ENCODE assay signal across 10 mouse cellular contexts in genomic region chr13:97559611-97560385, GRCm38 (mm10).
DNase-seq lines count a peak whose midpoint lies in the region; ATAC-seq lines count a peak whose summit lies in the region.
"Had no signal": no experiment of that assay in that cellular context is flagged by ENCODE, and none has a peak within 500 bp of the region (broad histone marks: within the 10 kb centered on the region; RNA-seq: fewer than 3 reads in every experiment).

No protein-coding gene starts in this region.

- H3K9ac ChIP-seq in hindbrain, embryonic 16.5 days (ENCODE audit: low read depth, low read length) = no peak overlapping the region

- H3K36me3 ChIP-seq in hindbrain, embryonic 16.5 days (ENCODE audit: control insufficient read depth, insufficient read depth, low read length) = no peaks in the 10 kb centered on the region

- no peaks in the 10 kb centered on the region for H3K4me1 ChIP-seq in hindbrain, embryonic 16.5 days (ENCODE audit: control insufficient read depth, insufficient read depth, low read depth, low read length)

- no peaks in the 10 kb centered on the region for H3K27me3 ChIP-seq in hindbrain, embryonic 16.5 days (replicated peaks; ENCODE audit: control insufficient read depth, insufficient read depth, low read length)

- DNase-seq in lung, postnatal 36 days = peak; percentile 39
- DNase-seq in lung, postnatal 14 days = no peak
- peak; percentile 72 for DNase-seq in left cerebral cortex, adult 11 months (ENCODE audit: low spot score)
- DNase-seq in right cerebral cortex, postnatal 25 days = peak; percentile 83
- DNase-seq in kidney, postnatal 4 days = no peak
- no peak for DNase-seq in natural killer cell, adult 2 months (ENCODE audit: low spot score in 2 of 2)
- DNase-seq: kidney, adult 9 months; lung, adult 2 months had no signal

- H3K4me2 ChIP-seq in hindbrain, embryonic 16.5 days (ENCODE audit: low read length) = no peak overlapping the region

- peak; percentile 91 for ATAC-seq in common myeloid progenitor, adult 5-6 weeks (replicated peaks; ENCODE audit: low read depth, poor library complexity, severe bottlenecking)
- no peak for ATAC-seq in hindbrain, embryonic 16.5 days

- no peaks in the 10 kb centered on the region for H3K9me3 ChIP-seq in hindbrain, embryonic 16.5 days (ENCODE audit: control insufficient read depth, low read length)

- WGBS in hindbrain, embryonic 16.5 days = 86% methylated on average over 15 of the region's 15 CpGs

- H3K27ac ChIP-seq in hindbrain, embryonic 16.5 days (ENCODE audit: low read depth, low read length) = no peak overlapping the region

- no peak overlapping the region for H3K4me3 ChIP-seq in hindbrain, embryonic 16.5 days (ENCODE audit: low read length)

Comparison
In these comparisons a context has a peak if more than half of its experiments do, and no peak if none do; other contexts are left out.
1. DNase-seq: peak in lung, postnatal 36 days (single experiment), left cerebral cortex, adult 11 months (single experiment) and right cerebral cortex, postnatal 25 days (single experiment); none in lung, postnatal 14 days (single experiment), kidney, postnatal 4 days (0 of 2) and natural killer cell, adult 2 months (0 of 2).